Mouse (Mus musculus): ENCODE measurements around the gene Tnrc6b. TPM values are rescaled to one million over a fixed set of nuclear protein-coding genes. Genes with fewer than 3 reads are reported as not detected.

Gene Tnrc6b
- total and polyA plus RNA-seq, 3 experiments = 7.8 to 13.9 (median 8.0) TPM

GRCm38 (mm10) chr15:80739972-80740371 is 28.9 kb downstream of the Tnrc6b start:
- H3K27me3 ChIP-seq (ENCODE audit: control insufficient read depth in 1 of 2, insufficient read depth in 2 of 2, low read length in 2 of 2) = no peaks in the 10 kb centered on the region; a peak in 1 of 4 replicates
- H3K4me1 ChIP-seq (ENCODE audit: control insufficient read depth in 1 of 2, insufficient read depth in 2 of 2, low read length in 2 of 2) = peaks cover 18 to 29% of the 10 kb centered on the region in 2 experiments
- peaks cover 0 to 32% of the 10 kb centered on the region in 2 experiments; a peak in 2 of 4 replicates for H3K36me3 ChIP-seq (ENCODE audit: control insufficient read depth in 1 of 2, insufficient read depth in 2 of 2, low read length in 2 of 2)
- no peak for TF ChIP-seq NRF1 (IDR thresholded peaks at IDR 0.05; ENCODE audit: insufficient read depth, low read depth, low read length, poor library complexity, severe bottlenecking)
- 0 out of 2 replicates have a peak, but pooled peaks have one; percentile 9 for TF ChIP-seq ETS1 (IDR thresholded peaks at IDR 0.05; ENCODE audit: low read depth, low read length)
- no peak for TF ChIP-seq MEF2A (IDR thresholded peaks at IDR 0.05; ENCODE audit: extremely low read depth, insufficient replicate concordance, low read depth, low read length, poor library complexity, severe bottlenecking)
- TF ChIP-seq USF1 (IDR thresholded peaks at IDR 0.05; ENCODE audit: low read depth, low read length) = no peak
- TF ChIP-seq TAL1 (IDR thresholded peaks at IDR 0.05; ENCODE audit: low read length) = peak; percentile 78
- H3K4me3 ChIP-seq (ENCODE audit: control insufficient read depth in 1 of 2, insufficient read depth in 1 of 2, low read depth in 2 of 2, low read length in 2 of 2) = no peak overlapping the region
- no peak overlapping the region for H3K27ac ChIP-seq (ENCODE audit: control insufficient read depth, low read depth, low read length)
- peak; percentile 36 for DNase-seq (ENCODE audit: low read depth, low spot score)
- H3K9me3 ChIP-seq (replicated peaks; ENCODE audit: insufficient read depth, low read length) = no peaks in the 10 kb centered on the region
- H3K79me2 ChIP-seq (ENCODE audit: control insufficient read depth, insufficient read depth, low read length, poor library complexity) = no peaks in the 10 kb centered on the region
- H3K9ac ChIP-seq (ENCODE audit: control insufficient read depth, low read depth, low read length, poor library complexity, severe bottlenecking) = no peak overlapping the region

DNA sequence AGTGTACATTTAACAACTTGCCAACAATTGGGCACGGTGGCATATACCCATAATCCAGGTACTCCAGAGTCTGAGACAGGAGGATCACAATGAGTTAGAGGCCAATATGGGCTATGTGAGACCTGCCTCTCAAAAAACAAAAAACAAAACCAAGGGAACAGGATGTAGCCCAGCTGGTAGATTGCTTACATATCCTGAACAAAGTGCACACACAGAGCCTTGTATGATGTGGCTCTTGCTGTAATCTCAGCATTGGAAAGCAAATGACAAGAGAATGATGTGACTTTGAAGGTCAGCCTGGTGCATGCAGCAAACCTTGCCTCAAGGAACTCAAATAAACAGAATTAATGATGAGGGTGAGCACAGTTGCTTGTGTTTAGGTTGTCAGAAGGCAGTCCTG is 30.7 kb downstream of the Tnrc6b start:
- peaks cover 24 to 37% of the 10 kb centered on the region in 2 experiments for H3K4me1 ChIP-seq (ENCODE audit: control insufficient read depth in 1 of 2, insufficient read depth in 2 of 2, low read length in 2 of 2)
- no peaks in the 10 kb centered on the region; a peak in 1 of 4 replicates for H3K27me3 ChIP-seq (ENCODE audit: control insufficient read depth in 1 of 2, insufficient read depth in 2 of 2, low read length in 2 of 2)
- H3K4me3 ChIP-seq (ENCODE audit: control insufficient read depth in 1 of 2, insufficient read depth in 1 of 2, low read depth in 2 of 2, low read length in 2 of 2) = no peak overlapping the region
- H3K27ac ChIP-seq (ENCODE audit: control insufficient read depth, low read depth, low read length) = no peak overlapping the region
- TF ChIP-seq RCOR1 (IDR thresholded peaks at IDR 0.05; ENCODE audit: low read depth, low read length) (no peak), BHLHE40 (IDR thresholded peaks at IDR 0.05; ENCODE audit: borderline replicate concordance, low read depth, low read length) (no peak), POLR2A (IDR thresholded peaks at IDR 0.05; ENCODE audit: control insufficient read depth in 1 of 2, insufficient read depth in 1 of 2, low read depth in 1 of 2, low read length in 2 of 2, poor library complexity in 1 of 2) (no peak), ELF1 (IDR thresholded peaks at IDR 0.05; ENCODE audit: low read depth, low read length) (no peak), ETS1 (IDR thresholded peaks at IDR 0.05; ENCODE audit: low read depth, low read length) (no peak), SMC3 (IDR thresholded peaks at IDR 0.05; ENCODE audit: low read depth, low read length) (no peak), MAZ (IDR thresholded peaks at IDR 0.05; ENCODE audit: low read depth, low read length) (no peak), TAL1 (IDR thresholded peaks at IDR 0.05; ENCODE audit: low read length) (no peak), USF2 (IDR thresholded peaks at IDR 0.05; ENCODE audit: borderline replicate concordance in 1 of 2, insufficient read depth in 1 of 2, low read depth in 1 of 2, low read length in 2 of 2) (no peak), TCF12 (IDR thresholded peaks at IDR 0.05; ENCODE audit: low read depth, low read length) (no peak)
- no peak overlapping the region for H3K9ac ChIP-seq (ENCODE audit: control insufficient read depth, low read depth, low read length, poor library complexity, severe bottlenecking)
- peaks cover 0 to 41% of the 10 kb centered on the region in 2 experiments; a peak in 2 of 4 replicates for H3K36me3 ChIP-seq (ENCODE audit: control insufficient read depth in 1 of 2, insufficient read depth in 2 of 2, low read length in 2 of 2)
- no peaks in the 10 kb centered on the region for H3K9me3 ChIP-seq (replicated peaks; ENCODE audit: insufficient read depth, low read length)
- DNase-seq (ENCODE audit: low read depth, low spot score) = no peak
- no peaks in the 10 kb centered on the region for H3K79me2 ChIP-seq (ENCODE audit: control insufficient read depth, insufficient read depth, low read length, poor library complexity)

All from MEL (cell line).